Mouse (Mus musculus): ENCODE measurements at regions not wholly inside any gene's neighbourhood (a gene's known extent, or its start where the extent isn't known, plus 50 kb on each side); places are given as distances from the start of the nearest gene placed in this dataset.

DNA sequence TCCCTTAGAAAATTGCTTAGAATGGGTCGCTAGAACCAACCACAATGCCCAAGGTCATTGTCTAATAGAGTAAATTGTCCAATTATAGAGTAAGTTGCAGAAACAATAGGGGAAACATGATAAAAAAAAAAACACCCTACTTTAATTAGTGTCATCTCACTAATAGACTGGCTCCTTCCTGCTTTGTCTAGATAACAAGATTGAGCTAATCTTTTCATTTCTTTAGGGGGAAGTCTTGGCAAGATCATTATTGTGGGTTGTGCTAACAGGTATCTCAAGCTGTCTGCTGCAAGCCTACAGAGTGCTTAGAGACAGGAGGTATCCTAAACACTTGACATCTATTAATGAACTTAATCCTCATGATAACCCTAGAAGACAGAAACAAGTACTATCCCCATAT, 615.9 kb downstream of the Gbe1 start:
- no peak for DNase-seq (ENCODE audit: low read depth)

DNA sequence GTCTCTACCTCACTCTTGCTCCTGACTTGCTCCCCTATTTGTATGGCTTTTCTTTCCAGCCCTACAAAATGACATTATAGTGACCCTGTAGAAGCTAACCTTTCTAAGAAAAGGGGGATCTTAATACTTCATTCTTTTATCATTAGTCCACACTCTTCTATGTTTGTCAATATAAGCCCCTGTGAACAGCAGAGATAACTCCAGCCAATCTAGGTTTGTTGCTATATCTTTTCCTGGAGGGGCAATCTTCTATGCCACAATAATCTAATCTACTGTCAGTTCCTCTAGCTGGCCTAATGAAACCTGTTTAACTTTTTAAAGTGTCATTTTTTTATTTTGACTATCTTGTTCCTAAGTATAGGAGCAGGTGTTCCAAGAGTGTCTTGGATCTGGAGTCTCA, 622.2 kb downstream of the Gbe1 start:
- no peak for DNase-seq (ENCODE audit: low read depth)

DNA sequence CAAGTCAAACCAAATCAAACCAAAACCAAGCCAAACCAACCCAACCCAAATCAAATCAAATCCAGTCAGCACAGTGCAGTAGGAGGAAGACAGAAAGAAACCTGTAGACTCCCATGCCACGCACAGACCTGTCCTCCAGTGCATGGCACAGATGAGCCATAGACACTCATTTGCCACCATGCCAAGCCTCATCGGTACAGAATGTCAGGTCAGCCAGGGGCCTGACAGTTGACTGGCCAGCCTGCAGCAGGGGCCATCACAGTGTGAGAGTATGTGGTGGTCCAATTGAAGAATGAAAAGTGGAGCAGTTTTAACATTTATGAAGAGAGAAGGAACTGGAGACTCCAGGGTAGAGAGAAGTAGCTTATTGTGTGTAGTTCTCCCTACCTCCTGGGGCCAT, 639.2 kb downstream of the Gbe1 start:
- DNase-seq (ENCODE audit: low read depth), result no peak

All from NIH3T3 (cell line).